Mouse (Mus musculus) midbrain, embryonic 10.5 days (tissue): ENCODE measurements around the gene Snrpc. TPM values are rescaled to one million over a fixed set of nuclear protein-coding genes. Genes with fewer than 3 reads are reported as not detected.
A peak's percentile ranks its signal among the peaks of the same experiment; 100 is the strongest.

Experiments used
- DNase-seq: peaks from one replicate; pipeline ENCODE4 v3.0.0-alpha.2; 2017; ENCODE audit warnings: low spot score
- H3K27ac ChIP-seq: fragments of 300-500 bp; sonication (generic); replicated peaks from 2 replicates; pipeline ENCODE4 v1.5.1; 2016; ENCODE audit warnings: mild to moderate bottlenecking
- H3K27me3 ChIP-seq: fragments of 300-500 bp; sonication (generic); 2 replicates; pipeline ENCODE4 v1.6.1; 2016; ENCODE audit warnings: low read depth, mild to moderate bottlenecking; ENCODE audit not compliant: poor library complexity, severe bottlenecking
- H3K36me3 ChIP-seq: fragments of 300-500 bp; sonication (generic); 2 replicates; pipeline ENCODE4 v1.6.1; 2016; ENCODE audit warnings: mild to moderate bottlenecking, moderate library complexity
- H3K4me1 ChIP-seq: fragments of 300-500 bp; sonication (generic); 2 replicates; pipeline ENCODE4 v1.6.1; 2016
- H3K4me3 ChIP-seq: fragments of 300-500 bp; sonication (generic); 2 replicates; pipeline ENCODE4 v1.5.1; 2016; ENCODE audit warnings: mild to moderate bottlenecking, moderate library complexity
- H3K9me3 ChIP-seq: fragments of 300-500 bp; sonication (generic); replicated peaks from 2 replicates; pipeline ENCODE4 v1.6.1; 2016; ENCODE audit warnings: mild to moderate bottlenecking
- WGBS: fragments of 180-500 bp; shearing (Covaris S2); methylation state at CpG from one replicate; pipeline ENCODE4 v1.1.7; 2016; 5-methylcytosine and 5-hydroxymethylcytosine counted together
- polyA plus RNA-seq: library from polyadenylated mRNA; unstranded; fragments of >200 nt; fragmentation: Nextera tagmentation; extraction: Ambion mirVana; gene quantifications from 2 replicates; pipeline ENCODE4 v1.2.1, GENCODE M21; 2016

Snrpc gene
- polyA plus RNA-seq, 1 experiment from 2014 or later: 447 TPM

GRCm38 (mm10) chr17:27856265-27856797 lies 18.4 kb downstream of the Snrpc start, which contains the start of gene Uhrf1bp1:
Gene Uhrf1bp1 (plus strand): TSS chr17:27856441.
- H3K27me3 ChIP-seq: no peaks in the 10 kb centered on the region
- no peaks in the 10 kb centered on the region for H3K9me3 ChIP-seq
- H3K36me3 ChIP-seq: peaks cover 32% of the 10 kb centered on the region
- peaks cover 39% of the 10 kb centered on the region for H3K4me1 ChIP-seq
- 2% methylated on average over 53 of the region's 54 CpGs for WGBS
- DNase-seq: peak; percentile 87
- peak within 1 kb of the TSS; percentile 91 for H3K27ac ChIP-seq
- H3K4me3 ChIP-seq: peak within 1 kb of the TSS; percentile 93

DNA sequence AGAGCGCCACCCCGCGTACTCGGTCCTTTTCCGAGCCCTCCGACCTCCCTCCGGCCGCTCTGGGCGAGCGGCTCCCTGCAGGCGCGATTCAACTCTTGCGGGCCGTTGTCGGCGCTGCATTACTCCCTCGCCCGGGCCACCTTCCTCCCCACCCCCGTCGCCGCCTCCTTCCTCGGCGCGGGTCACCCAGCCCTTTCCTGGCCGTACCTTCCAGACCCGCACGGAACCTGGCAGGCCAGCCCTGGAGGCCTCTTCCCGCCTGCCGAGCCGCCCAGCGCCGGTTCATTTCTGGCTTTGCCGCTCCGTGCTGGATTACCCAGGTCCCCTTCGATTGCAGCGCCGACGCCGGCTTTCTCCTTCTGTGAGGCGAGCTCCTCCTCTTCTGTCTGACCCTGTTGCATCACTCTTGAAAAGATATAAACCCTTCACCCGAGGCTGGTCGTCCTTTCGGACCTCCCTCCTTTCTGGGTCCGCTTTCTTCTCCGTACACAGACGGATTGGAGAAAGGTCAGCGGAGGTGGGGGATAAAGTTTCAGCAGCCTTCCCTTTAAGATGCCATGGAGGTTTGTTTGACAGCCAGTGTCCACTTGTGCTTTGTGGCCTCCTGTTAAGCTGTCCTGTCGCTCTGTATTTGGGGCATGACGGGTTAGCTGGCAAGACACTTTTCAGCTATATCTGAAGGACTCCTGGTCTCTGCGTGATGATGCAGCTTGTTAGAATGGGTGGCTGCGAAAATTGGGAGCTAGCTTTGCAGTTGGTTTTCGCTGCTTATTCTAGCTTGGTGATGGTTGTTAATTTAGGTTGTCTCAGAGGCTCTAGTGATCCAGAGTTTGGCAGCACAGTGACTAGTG lies 19.1 kb downstream of the Snrpc start:
- no peaks in the 10 kb centered on the region for H3K27me3 ChIP-seq
- no peaks in the 10 kb centered on the region for H3K9me3 ChIP-seq
- H3K27ac ChIP-seq: peak overlapping the region; percentile 91
- peak; percentile 70 for DNase-seq
- peaks cover 27% of the 10 kb centered on the region for H3K36me3 ChIP-seq
- H3K4me3 ChIP-seq: peak overlapping the region; percentile 93
- H3K4me1 ChIP-seq: peaks cover 39% of the 10 kb centered on the region
- WGBS: 3% methylated on average over 51 of the region's 52 CpGs

GRCm38 (mm10) chr17:27857649-27858475 lies 19.9 kb downstream of the Snrpc start:
- Histone ChIP-seq H3K27ac (peak overlapping the region; percentile 91), H3K4me3 (peak overlapping the region; percentile 93)

DNA sequence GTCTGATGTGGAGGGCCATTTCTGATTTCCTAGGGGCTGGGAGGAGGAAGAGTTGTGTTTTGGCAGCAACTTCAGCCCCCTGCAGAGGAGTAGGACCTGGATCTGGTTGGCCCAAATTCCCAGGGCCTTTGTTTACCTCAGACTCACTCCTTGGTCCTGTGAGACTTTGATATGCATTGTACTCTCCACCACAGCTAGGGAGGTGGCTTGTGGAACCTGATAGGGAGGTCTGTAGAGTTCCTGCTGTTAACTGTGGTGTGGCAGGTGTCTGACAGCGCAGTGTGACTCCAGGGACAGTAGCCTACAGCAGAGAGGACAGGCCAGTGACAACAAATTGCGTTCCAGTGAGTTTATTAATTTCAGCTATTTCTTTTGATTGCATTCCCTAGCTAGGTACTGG lies 21.2 kb downstream of the Snrpc start:
- Histone ChIP-seq H3K27me3 (no peaks in the 10 kb centered on the region), H3K4me1 (peaks cover 39% of the 10 kb centered on the region), H3K9me3 (no peaks in the 10 kb centered on the region), H3K27ac (no peak overlapping the region), H3K36me3 (peaks cover 6% of the 10 kb centered on the region), H3K4me3 (no peak overlapping the region)
- no peak for DNase-seq
- 34% methylated on average over 2 of the region's 2 CpGs for whole genome bisulfite sequencing

More at GRCm38 (mm10) chr17:27857649-27858475, 19.9 kb downstream of the Snrpc start:
- no peak for DNase-seq
- peaks cover 39% of the 10 kb centered on the region for H3K4me1 ChIP-seq
- H3K36me3 ChIP-seq: peaks cover 18% of the 10 kb centered on the region
- H3K27me3 ChIP-seq: no peaks in the 10 kb centered on the region
- H3K9me3 ChIP-seq: no peaks in the 10 kb centered on the region
- 64% methylated on average over 11 of the region's 11 CpGs for WGBS

GRCm38 (mm10) chr17:27865461-27865860 lies 27.5 kb downstream of the Snrpc start:
- H3K36me3 ChIP-seq: peaks cover 10% of the 10 kb centered on the region
- H3K27ac ChIP-seq: no peak overlapping the region
- H3K27me3 ChIP-seq: no peaks in the 10 kb centered on the region
- H3K4me3 ChIP-seq: no peak overlapping the region
- H3K9me3 ChIP-seq: no peaks in the 10 kb centered on the region
- H3K4me1 ChIP-seq: 0 out of 2 replicates have a peak, but pooled peaks cover 10% of the 10 kb centered on the region
- 92% methylated on average over 2 of the region's 2 CpGs for WGBS
- no peak for DNase-seq

GRCm38 (mm10) chr17:27866737-27867136 lies 28.8 kb downstream of the Snrpc start:
- Histone ChIP-seq H3K27ac (no peak overlapping the region), H3K27me3 (no peaks in the 10 kb centered on the region), H3K4me1 (0 out of 2 replicates have a peak, but pooled peaks cover 4% of the 10 kb centered on the region), H3K9me3 (no peaks in the 10 kb centered on the region), H3K36me3 (peaks cover 10% of the 10 kb centered on the region), H3K4me3 (no peak overlapping the region)
- 94% methylated on average over 4 of the region's 4 CpGs for WGBS
- no peak for DNase-seq

GRCm38 (mm10) chr17:27871851-27872250 lies 33.9 kb downstream of the Snrpc start:
- H3K4me1 ChIP-seq: no peaks in the 10 kb centered on the region
- no peak overlapping the region for H3K27ac ChIP-seq
- H3K4me3 ChIP-seq: no peak overlapping the region
- 93% methylated on average over 3 of the region's 3 CpGs for WGBS
- no peaks in the 10 kb centered on the region for H3K27me3 ChIP-seq
- no peak for DNase-seq
- H3K36me3 ChIP-seq: peaks cover 10% of the 10 kb centered on the region
- H3K9me3 ChIP-seq: no peaks in the 10 kb centered on the region

DNA sequence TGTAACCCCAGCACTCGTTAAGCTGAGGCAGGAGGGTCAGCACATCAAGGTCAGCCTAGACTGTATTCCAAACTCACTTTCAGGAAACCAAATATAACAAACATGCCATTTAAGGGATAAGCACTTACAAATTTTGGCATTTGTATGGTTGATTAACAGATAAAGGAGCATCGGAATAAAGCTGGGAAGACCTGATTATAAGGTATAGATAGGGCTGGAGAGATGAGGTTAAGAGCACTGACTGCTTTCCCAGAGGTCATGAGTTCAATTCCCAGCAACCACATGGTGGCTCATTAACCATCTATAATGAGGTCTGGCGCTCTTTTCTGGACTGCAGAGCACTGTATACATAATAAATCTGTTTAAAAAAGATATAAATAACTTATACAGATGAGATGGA lies 35.6 kb downstream of the Snrpc start:
- Histone ChIP-seq H3K27me3 (no peaks in the 10 kb centered on the region), H3K4me1 (no peaks in the 10 kb centered on the region), H3K9me3 (no peaks in the 10 kb centered on the region), H3K4me3 (no peak overlapping the region), H3K36me3 (peaks cover 16% of the 10 kb centered on the region), H3K27ac (no peak overlapping the region)
- no peak for DNase-seq
- 90% methylated on average over 3 of the region's 3 CpGs for WGBS

DNA sequence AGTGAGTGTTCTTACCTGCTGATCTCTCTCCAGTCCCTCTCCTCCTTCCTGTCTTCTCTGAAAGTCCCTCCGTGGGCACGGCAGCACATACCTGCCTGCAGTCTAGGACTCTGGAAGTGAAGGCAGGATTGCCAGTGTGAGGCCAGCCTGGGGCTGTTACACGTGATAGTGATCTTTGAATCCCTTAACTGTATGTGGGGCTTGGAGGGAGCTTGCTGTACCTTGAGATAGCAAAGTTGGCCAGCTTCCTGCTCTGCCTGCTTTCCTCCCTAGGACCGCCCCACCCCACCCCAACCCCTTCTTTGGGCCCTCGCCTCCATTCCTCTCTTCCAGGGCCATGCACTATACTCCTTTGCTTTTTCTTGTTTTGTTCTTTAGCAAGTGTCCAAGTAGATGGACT lies 36.6 kb downstream of the Snrpc start:
- H3K9me3 ChIP-seq: no peaks in the 10 kb centered on the region
- H3K27me3 ChIP-seq: no peaks in the 10 kb centered on the region
- no peaks in the 10 kb centered on the region for H3K4me1 ChIP-seq
- H3K27ac ChIP-seq: no peak overlapping the region
- no peak overlapping the region for H3K4me3 ChIP-seq
- DNase-seq: no peak
- WGBS: 71% methylated on average over 5 of the region's 5 CpGs
- peaks cover 20% of the 10 kb centered on the region for H3K36me3 ChIP-seq

DNA sequence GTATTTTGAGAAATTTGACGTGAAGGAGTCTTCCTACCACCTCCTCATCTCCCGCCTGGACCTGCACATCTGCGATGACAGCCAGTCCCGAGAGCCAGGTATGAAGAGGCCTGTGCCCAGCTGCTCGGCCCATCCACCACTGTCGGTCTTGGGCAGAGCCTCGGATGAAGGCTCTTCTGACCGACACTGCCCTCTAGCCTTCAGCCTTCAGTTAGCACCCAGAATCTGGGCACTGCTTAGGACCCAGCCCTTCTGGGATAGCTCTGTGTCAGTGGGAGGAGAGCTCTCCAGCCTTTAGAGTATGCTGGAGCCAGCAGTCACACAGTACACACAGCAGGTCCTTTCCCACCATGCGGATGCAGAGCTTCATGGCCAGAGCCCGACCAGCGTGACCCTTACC lies 43.6 kb downstream of the Snrpc start:
- Histone ChIP-seq H3K4me1 (no peaks in the 10 kb centered on the region), H3K9me3 (no peaks in the 10 kb centered on the region), H3K27ac (no peak overlapping the region), H3K4me3 (no peak overlapping the region), H3K36me3 (peaks cover 79% of the 10 kb centered on the region), H3K27me3 (no peaks in the 10 kb centered on the region)
- no peak for DNase-seq
- 67% methylated on average over 11 of the region's 11 CpGs for WGBS

- H3K27me3 ChIP-seq: no peaks in the 10 kb centered on the region
- H3K9me3 ChIP-seq: no peaks in the 10 kb centered on the region
- DNase-seq: no peak
- WGBS: 95% methylated on average over 8 of the region's 8 CpGs
- peaks cover 93% of the 10 kb centered on the region for H3K36me3 ChIP-seq
- no peak overlapping the region for H3K27ac ChIP-seq
- no peaks in the 10 kb centered on the region for H3K4me1 ChIP-seq
- no peak overlapping the region for H3K4me3 ChIP-seq
Observed at GRCm38 (mm10) chr17:27883129-27883528, 45.2 kb downstream of the Snrpc start.

DNA sequence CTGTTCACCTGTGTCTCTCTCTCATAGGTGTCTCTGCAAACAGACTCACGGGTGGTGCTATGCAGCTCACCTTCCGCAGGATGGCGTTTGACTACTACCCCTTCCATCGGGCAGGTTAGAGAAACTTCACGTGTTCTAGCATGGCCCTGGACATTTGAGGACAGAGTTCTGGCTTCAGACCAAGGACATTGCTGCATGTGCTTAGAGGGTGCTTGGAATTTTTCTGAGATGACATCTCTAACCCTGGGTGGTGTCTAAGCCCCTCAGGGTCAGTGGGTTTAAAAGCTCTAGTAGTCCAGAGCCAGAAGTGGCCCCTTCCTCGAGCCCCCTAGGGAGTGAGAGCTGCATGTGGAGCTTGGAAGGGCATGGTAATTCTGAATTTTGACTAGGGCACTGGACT lies 46.0 kb downstream of the Snrpc start:
- Histone ChIP-seq H3K27ac (no peak overlapping the region), H3K4me3 (no peak overlapping the region), H3K9me3 (no peaks in the 10 kb centered on the region), H3K27me3 (no peaks in the 10 kb centered on the region), H3K36me3 (peaks cover 92% of the 10 kb centered on the region), H3K4me1 (no peaks in the 10 kb centered on the region)
- 95% methylated on average over 6 of the region's 6 CpGs for WGBS
- DNase-seq: no peak
